Mouse (Mus musculus) urinary bladder, postnatal 4 days (tissue): Measurements from ENCODE around the gene Dusp1.

ENCODE experiments used
- DNase-seq, 2 experiments: peaks; one replicate each; pipeline ENCODE4 v3.0.0; 2021 to 2022; ENCODE audit warnings: low spot score in 2 of 2

Gene Dusp1

DNA sequence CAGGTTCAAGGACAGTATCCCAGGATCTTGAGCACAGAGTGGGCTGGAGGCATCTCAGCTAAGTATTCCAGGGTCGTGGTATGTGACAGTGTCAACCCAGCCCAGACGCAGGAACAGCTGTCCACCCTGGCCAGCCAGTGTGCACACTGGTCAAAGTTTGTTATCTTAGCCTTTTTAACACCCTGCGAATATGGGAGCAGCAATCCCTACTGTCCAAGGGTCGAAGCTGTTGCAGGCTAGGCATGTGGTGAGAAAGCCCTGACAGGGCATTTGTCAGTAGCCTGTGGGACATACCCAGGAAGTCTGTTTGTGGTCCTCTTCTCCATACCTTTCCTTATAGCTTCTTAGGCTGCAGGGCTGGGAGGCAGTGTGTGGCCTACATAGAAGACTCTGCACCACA lies 22.1 kb upstream of the Dusp1 start:
- DNase-seq = no peak

DNA sequence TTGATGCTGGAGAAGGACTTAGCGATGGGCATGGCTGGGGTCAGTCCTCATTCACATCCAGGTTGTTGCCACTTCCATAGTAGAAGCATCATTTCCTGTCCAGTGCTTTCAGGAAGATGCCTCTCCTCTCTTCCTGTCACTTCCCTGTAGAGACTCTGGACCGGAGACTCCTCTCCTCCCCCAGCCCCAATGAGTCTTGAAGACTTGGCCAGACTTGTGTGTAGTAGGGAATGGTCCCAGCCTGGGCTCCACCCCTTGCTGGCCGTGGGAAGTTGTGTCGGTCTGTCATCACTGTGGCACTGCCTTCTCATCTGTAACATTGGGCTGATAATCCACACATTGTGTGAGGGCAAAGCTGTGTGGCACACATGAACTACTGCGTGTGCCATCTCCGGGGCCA lies 21.7 kb upstream of the Dusp1 start:
- no peak for DNase-seq

DNA sequence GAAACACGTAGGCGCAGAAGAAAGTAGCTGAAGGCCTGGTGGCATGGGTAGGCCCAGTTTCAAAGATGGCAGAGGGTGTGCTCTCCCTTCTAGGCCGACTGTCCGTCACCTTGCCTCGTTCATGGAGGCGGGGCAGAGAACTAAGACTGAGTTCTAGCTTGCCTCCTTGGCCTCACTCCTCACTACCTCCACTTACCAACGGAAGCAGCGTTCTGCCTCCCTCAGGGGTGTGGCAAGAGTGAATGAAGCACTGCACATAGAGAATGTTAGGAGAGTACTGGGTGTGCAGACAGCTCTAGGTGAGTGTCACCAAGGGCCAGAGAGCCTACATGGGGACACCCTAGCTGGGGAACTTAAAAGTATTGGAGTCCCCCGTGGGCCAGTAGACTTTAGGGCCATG lies 21.1 kb upstream of the Dusp1 start:
- no peak for DNase-seq

GRCm38 (mm10) chr17:26582297-26582696 lies 20.4 kb upstream of the Dusp1 start:
- DNase-seq = no peak

- no peak for DNase-seq
Observed at GRCm38 (mm10) chr17:26580873-26581401, 19.0 kb upstream of the Dusp1 start.

GRCm38 (mm10) chr17:26579396-26579795 lies 17.5 kb upstream of the Dusp1 start:
- no peak for DNase-seq

- DNase-seq = no peak
Observed at GRCm38 (mm10) chr17:26578771-26579170, 16.8 kb upstream of the Dusp1 start.

DNA sequence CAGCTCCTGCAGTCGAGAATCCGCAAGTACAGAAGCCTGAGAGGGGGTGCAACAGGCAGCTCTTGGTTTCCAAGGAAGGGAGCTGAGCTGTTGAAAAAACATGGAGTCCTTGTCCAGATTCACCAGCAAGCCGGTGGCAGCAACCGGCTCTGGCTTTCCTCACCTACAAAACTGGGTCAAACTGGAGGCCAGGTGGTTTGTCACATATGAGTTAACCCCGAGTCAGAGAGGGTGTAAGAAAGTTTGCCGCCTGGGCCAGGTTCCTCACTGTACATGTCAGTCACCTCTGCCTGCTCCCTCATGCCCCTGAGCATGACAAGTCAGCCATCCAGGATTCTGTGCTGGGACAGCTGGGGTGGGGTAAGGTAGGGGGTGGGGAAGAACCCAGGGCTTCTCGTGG lies 16.2 kb upstream of the Dusp1 start:
- DNase-seq = no peak

DNA sequence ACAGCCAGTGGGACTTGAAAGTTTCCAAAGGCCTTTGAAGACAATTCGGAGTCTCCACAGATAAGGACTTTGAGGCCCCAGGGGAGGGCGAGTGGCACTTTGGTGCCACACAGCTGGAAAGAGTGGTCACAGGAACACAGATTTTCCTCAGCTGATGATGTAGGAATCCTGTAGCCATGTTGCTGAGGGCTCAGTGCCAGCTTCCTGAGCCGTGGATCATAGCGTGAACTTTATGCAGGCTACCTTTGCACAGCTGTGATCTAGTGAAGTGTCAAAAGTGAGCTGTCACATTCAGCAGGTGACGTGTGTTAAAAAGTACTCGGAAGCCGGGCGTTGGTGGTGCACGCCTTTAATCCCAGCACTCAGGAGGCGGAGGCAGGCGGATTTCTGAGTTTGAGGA lies 15.4 kb upstream of the Dusp1 start:
- no peak for DNase-seq

DNA sequence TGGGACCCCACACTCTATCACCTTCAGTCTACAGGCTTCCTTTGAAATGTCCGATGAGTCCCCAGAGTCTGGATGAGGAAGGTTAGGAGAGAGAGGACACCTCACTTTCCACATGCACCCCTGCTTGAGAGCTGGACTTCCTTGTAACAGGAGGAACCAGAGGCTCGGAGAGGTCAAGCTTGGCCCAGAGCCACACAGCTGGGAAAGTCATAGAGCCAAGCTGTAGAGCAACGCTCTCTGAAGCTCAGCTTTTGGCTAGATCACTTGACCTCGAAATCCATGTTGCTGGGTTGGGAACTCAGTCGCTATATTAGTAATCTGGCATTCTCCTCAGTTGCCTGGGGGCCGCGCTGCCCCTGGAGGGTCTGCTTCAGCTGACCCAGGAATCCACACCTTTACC lies 14.9 kb upstream of the Dusp1 start:
- no peak for DNase-seq

GRCm38 (mm10) chr17:26575786-26576690 lies 14.1 kb upstream of the Dusp1 start:
- no peak for DNase-seq

DNA sequence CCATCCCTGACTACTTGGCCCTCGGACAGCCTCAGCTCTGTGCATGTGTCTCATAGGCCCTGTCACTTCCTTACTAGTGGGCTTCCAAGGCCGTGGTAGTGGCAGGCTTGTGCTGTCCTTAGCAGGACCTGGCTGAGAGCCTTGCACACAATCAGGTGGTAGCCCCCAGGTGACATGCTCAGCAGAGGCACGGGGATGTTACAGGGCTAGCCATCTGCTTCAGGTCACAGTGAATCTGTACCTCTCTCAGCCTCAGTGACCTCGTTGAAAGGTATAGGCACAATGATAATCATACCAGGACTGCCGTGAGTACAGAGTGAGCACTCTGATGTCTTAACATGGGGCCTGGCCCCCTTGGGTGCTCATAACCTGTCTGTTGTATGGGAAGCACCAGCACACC lies 12.8 kb upstream of the Dusp1 start:
- no peak for DNase-seq

- DNase-seq = no peak
Observed at GRCm38 (mm10) chr17:26574118-26574517, 12.2 kb upstream of the Dusp1 start.

DNA sequence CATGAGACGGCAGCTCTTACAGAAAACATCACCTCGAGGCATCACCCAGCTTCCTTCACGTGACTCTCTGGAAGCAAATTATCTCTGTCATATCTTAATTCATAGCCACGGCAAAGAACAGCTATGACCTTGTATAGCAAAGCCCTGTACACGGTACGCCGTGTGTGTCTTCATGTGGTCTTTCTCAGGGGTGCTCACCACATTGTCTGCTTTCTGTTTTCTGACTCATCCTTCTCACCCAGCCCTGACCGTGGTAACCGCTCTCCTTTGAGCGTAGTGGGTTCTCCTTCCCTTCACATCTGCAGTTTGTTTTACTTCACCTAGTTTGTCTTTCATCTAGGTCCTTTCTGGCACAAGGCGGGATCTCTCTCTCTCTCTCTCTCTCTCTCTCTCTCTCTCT lies 10.3 kb upstream of the Dusp1 start:
- no peak for DNase-seq

DNA sequence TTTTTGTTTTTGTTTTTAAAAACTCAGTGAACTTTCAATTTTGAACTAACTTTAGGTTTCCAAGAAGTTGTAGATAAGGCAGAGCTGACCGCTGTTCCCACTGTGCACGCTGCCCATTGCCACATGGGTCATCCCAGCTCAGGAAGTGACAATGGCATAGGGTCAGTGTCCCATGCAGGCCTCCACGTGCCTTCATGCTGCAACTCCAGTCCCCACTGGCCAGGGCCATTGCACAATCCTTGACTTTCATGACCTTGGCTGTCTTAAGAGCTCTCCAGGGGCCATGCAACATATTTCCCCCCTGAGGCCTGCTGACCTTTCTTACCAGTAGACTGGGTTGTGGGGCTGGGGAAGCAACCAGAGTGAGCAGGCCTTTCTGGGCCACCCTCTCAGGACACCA lies 9.4 kb upstream of the Dusp1 start:
- no peak for DNase-seq

DNA sequence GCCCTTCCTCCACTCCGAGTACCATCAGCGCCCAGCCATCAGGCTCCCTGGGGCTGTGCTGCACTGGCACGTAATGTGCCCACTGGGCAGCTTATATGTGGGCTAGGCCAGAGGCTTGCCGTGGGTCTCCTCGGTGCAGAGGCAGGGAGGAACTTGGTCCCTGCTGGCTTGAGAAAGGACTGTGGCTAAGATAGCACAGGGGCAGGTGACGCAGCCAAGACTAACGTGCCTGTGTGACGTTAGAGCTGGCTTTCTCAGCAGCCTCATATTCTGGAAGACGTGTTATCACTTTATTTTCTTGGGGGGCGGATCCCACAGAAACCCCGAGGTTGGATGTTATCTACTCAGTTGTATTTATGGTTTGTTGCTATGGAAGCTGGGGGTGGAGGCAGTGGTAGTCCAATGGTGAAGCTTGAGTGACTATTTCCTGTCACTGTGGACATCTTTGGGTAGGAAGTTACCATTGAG lies 8.8 kb upstream of the Dusp1 start:
- no peak for DNase-seq

DNA sequence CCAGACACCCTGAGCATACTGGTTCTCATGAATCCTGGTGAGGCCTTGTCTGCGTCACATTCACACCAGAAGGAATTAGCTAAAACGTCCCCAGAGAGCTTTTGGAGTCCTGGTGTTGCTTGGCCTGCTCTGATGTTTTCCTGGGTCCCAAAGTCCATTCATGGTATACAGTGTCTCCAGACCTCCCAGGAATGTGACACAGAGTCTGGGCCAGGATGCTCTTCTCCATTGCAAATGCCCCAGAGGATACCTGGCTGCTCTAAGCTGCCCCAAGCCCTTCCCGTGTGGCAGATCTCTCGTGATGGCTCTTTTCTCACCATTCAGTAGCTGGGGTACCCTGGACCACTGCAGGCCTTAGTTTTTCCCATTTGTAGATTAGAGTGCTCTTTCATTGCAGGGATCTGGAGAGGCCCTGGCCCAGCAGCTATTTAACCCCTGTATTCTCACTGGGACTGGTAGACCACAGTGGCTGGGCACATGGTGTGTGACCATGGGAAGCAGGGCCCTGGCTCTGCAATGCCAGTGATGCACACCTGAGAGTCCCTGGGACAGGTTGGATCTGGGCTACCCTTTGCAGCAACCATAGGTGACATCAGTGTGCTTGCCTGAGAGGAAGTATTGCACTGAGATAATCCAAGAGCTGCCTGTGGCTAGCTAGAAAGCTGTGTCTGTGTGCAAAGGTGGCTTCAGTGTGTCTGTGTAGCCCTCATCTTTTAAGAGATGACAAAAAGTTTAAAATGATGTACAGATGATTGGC lies 7.8 kb upstream of the Dusp1 start:
- DNase-seq = no peak

GRCm38 (mm10) chr17:26567818-26568173 lies 5.9 kb upstream of the Dusp1 start:
- DNase-seq = no peak

DNA sequence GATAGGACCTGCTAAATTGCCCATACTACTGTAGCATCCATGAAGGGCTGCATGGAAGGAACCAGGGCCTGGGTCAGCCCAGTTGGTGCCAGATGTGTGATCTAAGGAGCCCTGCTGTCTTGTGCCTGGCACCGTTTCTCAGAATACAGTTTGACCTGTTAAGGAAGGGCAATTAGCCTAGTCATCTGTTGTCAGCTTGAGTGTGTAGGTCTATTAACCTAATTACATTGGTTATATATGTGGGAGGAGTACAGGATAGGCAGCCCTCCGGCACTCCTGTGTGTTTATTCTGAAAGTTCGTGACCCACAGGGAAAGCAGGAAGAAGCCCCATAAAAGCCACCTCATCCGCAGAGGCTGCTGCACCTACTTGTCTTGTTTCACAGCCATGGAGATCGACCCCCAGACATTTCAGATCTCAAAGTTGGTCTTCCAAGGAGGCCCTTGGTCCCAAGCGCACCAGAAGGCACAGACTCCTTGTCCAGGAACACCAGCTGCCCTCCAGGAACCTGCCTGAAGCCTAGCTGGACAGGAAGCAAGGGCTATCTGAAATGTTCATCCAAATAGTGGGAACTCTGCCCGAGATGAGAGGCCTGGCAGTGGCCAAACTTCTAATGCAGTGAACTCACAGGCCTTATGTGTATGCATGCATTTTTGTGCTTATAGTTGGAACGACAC lies 5.4 kb upstream of the Dusp1 start:
- no peak for DNase-seq

- no peak for DNase-seq
Observed at GRCm38 (mm10) chr17:26564439-26564838, 2.5 kb upstream of the Dusp1 start.

DNA sequence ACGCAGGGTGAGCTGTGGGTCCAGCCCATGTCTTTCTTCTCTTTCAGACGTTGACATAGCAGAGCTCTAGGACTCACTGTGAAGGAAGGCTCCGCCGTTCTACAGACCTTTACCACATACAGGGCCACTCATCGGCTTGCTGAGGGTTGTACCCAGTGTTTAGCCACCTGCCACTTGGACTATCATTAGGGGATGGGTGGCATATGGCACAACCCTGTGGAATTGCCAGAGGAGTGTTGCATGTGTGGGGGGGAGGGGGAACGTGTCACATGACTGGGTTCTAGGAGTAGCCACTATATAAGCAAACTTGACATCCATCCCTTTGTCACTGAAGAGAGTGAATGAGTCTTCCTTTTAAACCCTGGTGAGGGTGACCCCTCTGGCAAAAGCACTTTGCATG lies 1.5 kb upstream of the Dusp1 start:
- no peak for DNase-seq

DNA sequence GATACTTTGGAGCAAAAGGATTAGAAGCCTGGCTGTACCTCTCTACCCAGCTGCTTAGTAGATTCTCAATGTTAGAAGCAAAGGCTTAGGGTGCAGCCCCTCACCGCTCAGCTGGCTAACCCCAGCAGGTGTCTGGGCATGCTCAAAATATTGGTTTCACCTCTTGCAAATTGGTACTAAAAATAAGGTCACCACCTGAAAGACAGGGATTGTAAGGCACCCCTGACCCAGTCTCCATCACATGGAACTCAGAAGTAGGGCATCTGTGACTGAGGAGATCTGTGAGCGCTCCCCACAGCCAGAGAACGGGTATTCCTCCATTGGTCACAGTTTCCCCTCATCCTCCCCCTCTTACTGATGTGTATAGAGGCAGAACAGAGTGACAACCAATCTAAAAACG lies 364 bp upstream of the Dusp1 start:
- DNase-seq = no peak
